Mouse (Mus musculus): ENCODE measurements around the gene Thada.

GRCm38 (mm10) chr17:84352790-84353154, 113.2 kb downstream of the Thada start:
- TF ChIP-seq POLR2A (IDR thresholded peaks at IDR 0.05; ENCODE audit: low read depth, low read length), result no peak
- TF ChIP-seq RAD21 (IDR thresholded peaks at IDR 0.05; ENCODE audit: low read depth, low read length), result no peak
- no peak for TF ChIP-seq NELFE (IDR thresholded peaks at IDR 0.05; ENCODE audit: low read depth, low read length)
- TF ChIP-seq USF1 (IDR thresholded peaks at IDR 0.05; ENCODE audit: low read depth, low read length), result no peak
- TF ChIP-seq CTCF (conservative IDR thresholded peaks at IDR 0.05 in 1 of 2, IDR thresholded peaks at IDR 0.05 in 1 of 2; ENCODE audit: low read depth in 2 of 2, low read length in 2 of 2), result no peak
- TF ChIP-seq EP300 (IDR thresholded peaks at IDR 0.05; ENCODE audit: low read length), result no peak
- no peak for TF ChIP-seq ZMIZ1 (IDR thresholded peaks at IDR 0.05; ENCODE audit: low read depth, low read length)
- no peak for TF ChIP-seq CHD2 (IDR thresholded peaks at IDR 0.05; ENCODE audit: low read length)
- no peak for TF ChIP-seq MXI1 (IDR thresholded peaks at IDR 0.05; ENCODE audit: low read depth, low read length)
- TF ChIP-seq MAX (IDR thresholded peaks at IDR 0.05; ENCODE audit: low read length), result no peak
- no peak for TF ChIP-seq USF2 (conservative IDR thresholded peaks at IDR 0.05; ENCODE audit: low read depth, low read length)
- no peak for TF ChIP-seq ELF1 (IDR thresholded peaks at IDR 0.05; ENCODE audit: low read depth, low read length)
- no peak for TF ChIP-seq ZC3H11A (IDR thresholded peaks at IDR 0.05; ENCODE audit: low read depth, low read length)

Measured in CH12.LX (cell line).